Comparison of ENCODE assay signal across 32 mouse cellular contexts in the genomic region with DNA sequence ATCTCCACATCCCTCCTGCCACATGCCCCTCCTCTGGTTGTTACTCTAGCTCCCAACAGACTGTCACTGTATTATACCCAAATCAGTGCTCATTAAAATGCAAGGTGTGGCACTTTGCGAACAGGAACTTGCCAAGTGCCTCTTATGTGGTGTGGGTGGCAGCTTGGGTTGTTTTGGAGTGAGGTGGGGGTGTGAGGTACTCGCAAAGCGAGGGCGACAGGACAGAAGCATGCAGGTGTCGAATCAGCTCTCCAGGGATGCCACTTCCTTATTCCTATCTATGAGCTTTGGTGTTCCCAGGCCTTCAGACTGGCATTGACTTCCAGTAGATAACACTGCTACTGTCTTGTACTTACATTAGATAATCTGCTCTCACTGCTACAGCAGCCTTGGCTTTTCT. TPM values are rescaled to one million over a fixed set of nuclear protein-coding genes. Genes with fewer than 3 reads are reported as not detected.
A peak's percentile ranks its signal among the peaks of the same experiment; 100 is the strongest.
DNase-seq lines count a peak whose midpoint lies in the region; ATAC-seq and TF ChIP-seq lines count a peak whose summit lies in the region.
"Had no signal": no experiment of that assay in that cellular context is flagged by ENCODE, and none has a peak within 500 bp of the region (broad histone marks: within the 10 kb centered on the region; RNA-seq: fewer than 3 reads in every experiment).

No protein-coding gene starts in this region.

- H3K4me3 ChIP-seq in thymus, adult 2 months (ENCODE audit: control insufficient read depth, insufficient read depth, low read length): no peak overlapping the region
- H3K4me3 ChIP-seq in heart, embryonic 11.5 days (ENCODE audit: low read depth, low read length): no peak overlapping the region
- no peak overlapping the region for H3K4me3 ChIP-seq in forebrain, postnatal 0 days (ENCODE audit: low read depth, low read length)
- H3K4me3 ChIP-seq: hindbrain, embryonic 13.5 days; kidney, embryonic 15.5 days; limb, embryonic 13.5 days; liver, embryonic 13.5 days; midbrain, embryonic 15.5 days had no signal

- ATAC-seq in heart, embryonic 11.5 days (replicated peaks; ENCODE audit: insufficient number of reproducible peaks, low FRiP score, low TSS enrichment): no peak
- ATAC-seq in forebrain, postnatal 0 days: no peak
- ATAC-seq: CD4-positive, CD25-positive, alpha-beta regulatory T cell, adult 4 months; midbrain, embryonic 15.5 days; Patski had no signal

- 6% methylated on average over 5 of the region's 5 CpGs for WGBS in thymus, adult 2 months
- 76% methylated on average over 5 of the region's 5 CpGs for WGBS in heart, embryonic 11.5 days (ENCODE audit: insufficient replicate concordance)
- 82% methylated on average over 5 of the region's 5 CpGs for WGBS in forebrain, postnatal 0 days

- H3K27ac ChIP-seq in thymus, adult 2 months (ENCODE audit: control insufficient read depth, insufficient read depth, low read length): no peak overlapping the region
- no peak overlapping the region for H3K27ac ChIP-seq in heart, embryonic 11.5 days (ENCODE audit: low read depth, low read length)
- H3K27ac ChIP-seq in forebrain, postnatal 0 days (ENCODE audit: low read depth, low read length): no peak overlapping the region
- H3K27ac ChIP-seq: hindbrain, embryonic 13.5 days; kidney, embryonic 15.5 days; limb, embryonic 13.5 days; liver, embryonic 13.5 days; midbrain, embryonic 15.5 days had no signal

- H3K4me1 ChIP-seq in thymus, adult 2 months (replicated peaks; ENCODE audit: control insufficient read depth, insufficient read depth, low read length): peaks cover 18% of the 10 kb centered on the region
- H3K4me1 ChIP-seq in heart, embryonic 11.5 days (ENCODE audit: control insufficient read depth, insufficient read depth, low read length): no peaks in the 10 kb centered on the region
- H3K4me1 ChIP-seq in forebrain, postnatal 0 days (ENCODE audit: insufficient read depth): no peaks in the 10 kb centered on the region

- TF ChIP-seq CTCF in thymus, adult 2 months (IDR thresholded peaks at IDR 0.05; ENCODE audit: borderline replicate concordance, control insufficient read depth, extremely low read depth, insufficient read depth, low read length, poor library complexity): no peak
- no peak for TF ChIP-seq CTCF in forebrain, postnatal 0 days (IDR thresholded peaks at IDR 0.05; ENCODE audit: low read depth)

- no peaks in the 10 kb centered on the region for H3K36me3 ChIP-seq in thymus, adult 2 months (ENCODE audit: control insufficient read depth, insufficient read depth, low read length)
- H3K36me3 ChIP-seq in heart, embryonic 11.5 days (ENCODE audit: control insufficient read depth, insufficient read depth, low read length): no peaks in the 10 kb centered on the region
- H3K36me3 ChIP-seq in forebrain, postnatal 0 days (ENCODE audit: insufficient read depth): no peaks in the 10 kb centered on the region
- H3K36me3 ChIP-seq: hindbrain, embryonic 13.5 days; kidney, embryonic 15.5 days; limb, embryonic 13.5 days; liver, embryonic 13.5 days; midbrain, embryonic 15.5 days had no signal

- TF ChIP-seq POLR2A in thymus, adult 2 months (IDR thresholded peaks at IDR 0.05; ENCODE audit: control insufficient read depth, extremely low read depth, insufficient read depth, low read length, poor library complexity): no peak

- no peak overlapping the region for H3K4me2 ChIP-seq in heart, embryonic 11.5 days
- no peak overlapping the region for H3K4me2 ChIP-seq in forebrain, postnatal 0 days (ENCODE audit: low read depth)
- H3K4me2 ChIP-seq: hindbrain, embryonic 13.5 days; kidney, embryonic 15.5 days; limb, embryonic 13.5 days; liver, embryonic 13.5 days; lung, embryonic 14.5 days; midbrain, embryonic 15.5 days had no signal

- DNase-seq in lung, postnatal 25 days (ENCODE audit: low spot score): peak; percentile 23
- no peak for DNase-seq in lung, adult 18-20 months
- peak; percentile 33 for DNase-seq in thymus, postnatal 4 days
- no peak for DNase-seq in thymus, adult 2 months
- peak; percentile 72 for DNase-seq in naive thymus-derived CD4-positive, alpha-beta T cell, adult 2 months (ENCODE audit: low read depth)
- DNase-seq in forebrain, postnatal 0 days: no peak
- DNase-seq: adrenal gland, adult 2 months; cerebellum, adult 11-12 months; cerebellum, postnatal 10 days; heart, postnatal 36 days; kidney, adult 11 months; kidney, postnatal 36 days; liver, embryonic 13.5 days; lung, embryonic 14.5 days; lung, postnatal 36 days had no signal

- H3K9ac ChIP-seq in heart, embryonic 11.5 days (ENCODE audit: low read depth, low read length): no peak overlapping the region
- no peak overlapping the region for H3K9ac ChIP-seq in forebrain, postnatal 0 days
- H3K9ac ChIP-seq: hindbrain, embryonic 13.5 days; kidney, embryonic 15.5 days; limb, embryonic 13.5 days; liver, embryonic 13.5 days; lung, embryonic 14.5 days; midbrain, embryonic 15.5 days had no signal

- no peaks in the 10 kb centered on the region for H3K27me3 ChIP-seq in thymus, adult 2 months (ENCODE audit: control insufficient read depth, insufficient read depth, low read length)
- H3K27me3 ChIP-seq in heart, embryonic 11.5 days (ENCODE audit: control insufficient read depth, insufficient read depth, low read length): no peaks in the 10 kb centered on the region
- H3K27me3 ChIP-seq in forebrain, postnatal 0 days (ENCODE audit: insufficient read depth, low read length): no peaks in the 10 kb centered on the region
- H3K27me3 ChIP-seq: hindbrain, embryonic 13.5 days; kidney, embryonic 15.5 days; limb, embryonic 13.5 days; liver, embryonic 13.5 days; midbrain, embryonic 15.5 days; Patski had no signal

- H3K9me3 ChIP-seq in heart, embryonic 11.5 days (replicated peaks; ENCODE audit: control insufficient read depth, low read length): no peaks in the 10 kb centered on the region
- peaks cover 4% of the 10 kb centered on the region; the same call in 1 of the 2 replicates for H3K9me3 ChIP-seq in forebrain, postnatal 0 days (ENCODE audit: low read length)
- H3K9me3 ChIP-seq: kidney, embryonic 15.5 days; limb, embryonic 13.5 days; midbrain, embryonic 15.5 days had no signal

RNA-seq across cellular contexts. Expression of gene Spesp1, which starts 21.0 kb away (rescaled TPM):
- polyA plus RNA-seq in thymus, adult 2 months (2012; rRNA removed): 0.07 TPM in 1 of 2 replicates, not detected in the other
- not detected in 2 replicates for polyA plus RNA-seq in heart, embryonic 11.5 days (2014; fragmentation: Nextera tagmentation; extraction: Ambion mirVana)
- 0.19 TPM in 1 of 2 replicates, not detected in the other for total RNA-seq in forebrain, postnatal 0 days (2014; rRNA removed)
- not detected in 2 replicates for polyA plus RNA-seq in forebrain, postnatal 0 days (2015; fragmentation: Nextera tagmentation; extraction: Ambion mirVana)
- total RNA-seq: adrenal gland, adult 2 months; adrenal gland, postnatal 4 days; gastrocnemius, adult 8-10 months; heart, postnatal 36 days; left cerebral cortex, postnatal 14 days had no signal
- polyA plus RNA-seq: adrenal gland, adult 2 months; CD4-positive, CD25-positive, alpha-beta regulatory T cell, adult 4 months; embryonic facial prominence, embryonic 11.5 days; forebrain, embryonic 11.5 days; frontal cortex, adult 2 months; heart, embryonic 14.5 days; hindbrain, embryonic 13.5 days; kidney, embryonic 15.5 days; limb, embryonic 13.5 days; liver, embryonic 13.5 days; lung, embryonic 14.5 days; midbrain, embryonic 15.5 days; neural tube, embryonic 14.5 days; Patski; stomach, embryonic 16.5 days; thymus, postnatal 0 days had no signal

Comparison
In these comparisons a context has a peak if more than half of its experiments do, and no peak if none do; other contexts are left out.
1. DNase-seq: peak in lung, postnatal 25 days (single experiment), thymus, postnatal 4 days (single experiment) and naive thymus-derived CD4-positive, alpha-beta T cell, adult 2 months (single experiment); none in lung, adult 18-20 months (0 of 2), thymus, adult 2 months (single experiment) and forebrain, postnatal 0 days (single experiment).